Mouse (Mus musculus) kidney, adult 9 months (tissue): ENCODE measurements around the gene Syn3.
A peak's percentile ranks its signal among the peaks of the same experiment; 100 is the strongest.

Source experiments
- DNase-seq: peaks from one replicate; pipeline ENCODE4 v3.0.0; 2022

The Syn3 gene

DNA sequence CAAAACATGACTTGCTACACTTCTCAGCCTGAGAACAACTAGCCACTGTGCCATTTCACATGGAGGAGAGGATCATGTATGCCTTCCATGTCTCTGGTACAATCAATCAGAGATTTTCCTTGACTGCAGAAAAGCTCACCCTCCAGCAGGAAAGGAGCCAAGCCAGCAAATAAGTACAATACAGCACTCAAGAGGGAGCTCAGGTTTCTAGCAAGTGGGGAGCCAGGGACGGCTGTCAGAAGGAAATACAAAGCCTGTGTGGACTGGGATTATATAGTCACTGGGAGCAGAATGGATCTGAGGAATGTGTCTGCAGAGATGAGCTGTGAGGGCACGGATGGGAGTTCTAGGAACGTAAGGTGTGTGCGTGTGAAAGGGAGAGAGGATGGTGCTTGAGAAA is 304.0 kb downstream of the Syn3 start:
- no peak for DNase-seq

DNA sequence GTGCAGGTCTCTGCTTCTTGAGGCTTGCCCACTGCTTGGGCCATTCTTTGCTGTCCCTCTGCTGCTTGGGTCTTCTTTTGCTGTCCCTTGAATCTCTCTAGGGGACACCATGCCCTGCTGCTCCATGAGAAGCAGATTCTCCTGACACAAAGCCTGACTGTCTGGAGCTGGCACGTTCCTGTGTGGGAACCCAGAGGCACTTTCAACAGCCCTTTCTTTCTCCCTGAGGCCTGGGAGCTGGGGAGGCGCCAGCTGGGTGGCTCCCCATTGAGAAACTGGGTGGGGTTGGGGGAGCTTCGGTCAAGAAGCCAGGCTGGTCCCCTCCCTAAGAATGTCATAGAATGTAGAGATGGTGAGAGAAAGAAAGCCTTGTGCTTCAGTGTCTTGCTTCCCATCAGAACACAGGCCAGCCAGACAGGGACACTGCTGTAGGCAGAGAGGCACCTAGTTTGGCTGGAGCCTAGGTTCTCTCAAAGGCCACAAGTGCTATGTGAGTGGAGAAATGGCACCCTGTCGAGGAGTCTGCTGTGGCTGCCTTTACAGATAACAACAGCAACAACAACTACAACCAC is 304.7 kb downstream of the Syn3 start:
- DNase-seq, result no peak

DNA sequence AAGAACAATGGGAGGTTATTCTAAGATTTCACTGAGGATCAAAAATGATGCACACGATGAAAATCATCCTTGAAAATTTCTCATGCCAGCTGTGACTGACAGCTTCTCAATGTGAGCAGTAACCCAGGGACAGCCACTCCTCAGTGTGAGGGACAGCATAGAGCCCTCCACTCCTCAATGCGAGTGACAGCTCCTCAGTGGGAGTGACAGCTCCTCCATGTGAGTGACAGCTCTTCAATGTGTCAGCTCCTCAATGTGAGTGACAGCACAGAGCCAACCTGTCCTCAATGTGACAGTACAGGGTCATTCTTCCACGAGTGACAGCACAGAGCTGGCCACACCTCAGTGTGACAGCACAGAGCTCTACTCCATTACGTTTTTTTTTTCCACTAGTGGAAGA is 310.1 kb downstream of the Syn3 start:
- DNase-seq, result no peak

DNA sequence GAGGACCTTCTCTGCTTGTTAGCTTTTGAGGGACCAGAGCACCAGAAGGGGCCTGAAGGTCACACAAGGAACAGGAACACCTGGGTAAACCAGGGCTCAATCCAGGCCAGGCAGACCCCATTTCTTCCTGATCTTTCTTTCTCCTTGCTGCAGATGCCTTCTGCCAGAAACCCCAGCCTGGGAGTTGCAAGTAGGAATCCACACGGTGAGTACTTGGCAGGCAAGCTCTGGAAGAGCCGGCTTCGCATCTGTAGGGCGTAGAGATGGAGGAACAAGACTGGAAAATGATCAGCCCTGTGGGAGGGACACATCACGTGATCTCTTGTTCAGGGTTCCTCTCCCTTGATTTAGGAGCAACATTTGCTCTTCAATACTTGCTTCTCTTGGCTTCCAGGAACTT is 310.8 kb downstream of the Syn3 start:
- no peak for DNase-seq

GRCm38 (mm10) chr10:86183148-86183885 is 315.4 kb downstream of the Syn3 start:
- DNase-seq, result peak; percentile 48

DNA sequence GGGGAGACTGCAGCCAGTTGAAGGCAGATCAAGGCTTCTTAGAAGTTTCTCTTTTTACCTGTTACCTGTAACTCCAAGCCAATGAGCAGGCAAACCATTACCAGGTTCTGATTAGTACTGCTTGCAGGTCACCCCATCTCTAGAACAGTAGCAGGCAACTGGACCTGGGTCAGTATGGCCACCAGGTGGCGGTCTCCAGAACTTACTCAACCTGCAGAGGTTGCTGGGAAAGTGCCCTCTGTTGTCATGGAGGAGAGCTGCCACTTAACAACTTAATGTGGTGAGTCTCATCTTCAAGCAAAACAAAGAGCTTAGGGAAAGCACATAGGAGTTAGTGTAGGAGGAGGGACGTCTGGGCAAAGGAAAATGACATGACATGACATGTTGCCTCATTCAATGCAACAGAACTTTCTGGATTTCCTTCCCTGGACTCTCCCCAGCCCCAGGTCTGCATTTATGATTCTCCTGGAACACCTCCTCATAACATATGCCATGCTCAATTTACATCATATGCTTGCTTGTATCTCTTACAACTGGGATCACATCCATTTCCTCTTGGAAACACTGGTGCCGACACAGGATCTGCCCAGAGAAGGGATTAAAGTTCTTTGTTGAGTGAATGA is 316.4 kb downstream of the Syn3 start:
- DNase-seq, result peak; percentile 84

GRCm38 (mm10) chr10:86176411-86176810 is 322.3 kb downstream of the Syn3 start:
- no peak for DNase-seq

DNA sequence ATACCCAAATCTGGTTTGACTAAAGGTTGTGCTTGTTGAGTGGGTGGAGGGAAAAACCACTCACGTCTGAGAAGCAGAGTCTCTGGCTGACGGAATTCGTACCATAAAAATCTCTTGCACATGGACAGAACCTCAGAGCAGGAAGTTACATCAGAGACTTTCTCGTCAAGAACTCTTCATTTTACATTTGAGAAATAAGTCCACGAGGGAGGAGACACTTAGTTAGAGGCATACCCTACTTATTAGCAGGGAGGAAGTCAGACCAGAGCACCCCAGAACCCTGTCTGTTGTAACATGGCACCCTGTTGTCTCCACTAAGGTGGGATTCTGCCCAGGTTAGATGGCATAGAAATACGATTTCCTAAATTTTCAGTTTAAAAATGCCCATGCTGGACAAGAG is 324.7 kb downstream of the Syn3 start:
- no peak for DNase-seq

DNA sequence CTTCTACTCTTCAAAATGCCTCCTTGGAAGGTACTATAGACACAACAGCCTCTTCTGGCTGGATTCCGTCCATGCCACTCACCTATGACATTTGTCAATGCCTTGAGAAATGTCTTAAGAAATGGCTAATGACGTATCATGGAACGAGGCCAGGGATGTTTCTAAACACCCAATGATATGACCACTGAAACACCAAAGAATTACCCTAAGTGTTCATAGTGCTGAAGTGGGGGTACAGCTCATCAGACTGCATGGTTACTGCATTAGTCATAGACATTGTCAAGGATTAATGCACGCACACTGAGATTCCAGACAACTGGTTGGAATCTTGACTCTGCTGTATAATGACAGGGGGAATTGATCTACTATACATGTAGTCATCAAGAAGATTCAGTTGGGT is 325.4 kb downstream of the Syn3 start:
- DNase-seq, result no peak

DNA sequence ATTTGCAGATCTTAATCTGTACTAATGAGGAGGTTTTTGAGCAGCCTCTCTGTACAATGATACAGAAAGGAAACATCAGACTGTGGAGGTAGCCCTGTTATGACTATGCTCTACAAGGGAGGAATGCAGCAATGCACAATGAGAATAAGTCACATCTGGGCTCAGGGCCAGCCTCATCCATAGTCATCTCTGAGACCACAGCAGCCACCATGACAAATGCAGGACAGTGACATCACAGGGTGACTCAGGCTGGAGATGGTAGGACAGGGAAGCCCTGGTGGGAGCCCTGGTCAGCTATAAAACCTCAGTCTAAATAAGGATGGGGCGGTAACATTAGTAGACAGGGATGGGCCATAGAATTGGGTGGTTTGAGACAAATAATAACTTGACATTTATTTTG is 327.4 kb downstream of the Syn3 start:
- no peak for DNase-seq

- no peak for DNase-seq
Measured at GRCm38 (mm10) chr10:86168084-86168483, 330.6 kb downstream of the Syn3 start.

DNA sequence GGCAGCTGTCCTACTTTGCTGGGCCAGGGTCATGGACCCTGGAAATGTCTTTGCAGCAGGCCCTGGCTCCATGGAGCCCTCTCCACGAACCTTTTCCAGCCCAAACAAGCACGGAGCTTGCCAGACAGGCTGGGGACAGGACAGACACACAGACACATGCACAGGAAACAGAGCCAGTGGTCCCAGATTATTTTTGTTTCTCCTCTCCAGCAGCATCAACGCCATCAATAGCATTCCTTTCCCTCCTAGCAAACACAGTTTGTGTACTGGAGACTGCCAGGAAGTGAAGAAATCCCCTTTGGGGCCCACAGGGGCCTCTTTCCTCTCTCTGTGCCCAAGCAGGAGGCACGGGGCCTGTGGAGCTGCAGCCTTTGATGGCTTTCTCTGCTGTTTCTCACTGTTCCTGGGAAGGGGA is 331.8 kb downstream of the Syn3 start:
- no peak for DNase-seq

DNA sequence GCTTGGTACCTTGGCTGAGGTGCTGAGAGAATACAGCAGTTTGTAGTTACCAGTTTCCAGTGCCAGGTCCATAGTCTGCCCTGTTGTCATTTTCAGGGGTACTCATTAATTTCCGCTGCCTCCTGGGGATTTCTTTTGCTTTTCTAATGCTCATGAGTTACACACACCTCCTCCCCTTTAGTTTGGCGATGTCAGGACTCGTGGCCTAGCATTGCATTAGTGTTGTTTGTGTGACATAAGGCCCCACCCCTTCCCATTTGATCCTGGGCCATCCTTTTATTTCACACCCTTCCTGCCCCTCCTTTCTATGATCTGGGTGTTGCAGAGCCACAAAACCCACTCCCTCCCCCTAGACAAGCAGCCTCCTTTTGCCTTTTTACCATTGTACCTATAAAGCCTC is 334.6 kb downstream of the Syn3 start:
- DNase-seq, result peak; percentile 79

GRCm38 (mm10) chr10:86161783-86162271 is 336.9 kb downstream of the Syn3 start:
- DNase-seq, result peak; percentile 66

- peak; percentile 69 for DNase-seq
Measured at GRCm38 (mm10) chr10:86158198-86158899, 340.3 kb downstream of the Syn3 start.

DNA sequence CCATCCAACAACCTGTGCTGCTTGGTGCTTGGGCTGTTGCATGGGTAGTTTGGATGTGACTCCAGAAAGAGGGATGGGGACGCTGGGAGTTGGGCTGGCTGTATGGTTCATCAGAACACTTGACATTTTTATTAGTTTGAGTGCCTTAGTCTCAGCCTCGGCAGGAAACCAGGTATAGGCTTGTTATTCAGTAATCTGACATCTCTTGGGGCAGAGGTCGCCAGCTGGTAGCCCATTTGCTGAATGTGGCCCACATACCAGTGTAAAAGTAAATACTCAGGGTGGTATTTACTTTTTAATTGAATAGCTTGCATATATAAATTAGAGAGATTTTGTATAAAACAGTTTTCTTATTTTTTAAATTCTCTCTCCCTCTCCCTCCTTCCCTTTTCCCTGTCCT is 343.4 kb downstream of the Syn3 start:
- DNase-seq, result peak; percentile 56

- DNase-seq, result peak; percentile 79
Measured at GRCm38 (mm10) chr10:86153221-86153620, 345.5 kb downstream of the Syn3 start.

DNA sequence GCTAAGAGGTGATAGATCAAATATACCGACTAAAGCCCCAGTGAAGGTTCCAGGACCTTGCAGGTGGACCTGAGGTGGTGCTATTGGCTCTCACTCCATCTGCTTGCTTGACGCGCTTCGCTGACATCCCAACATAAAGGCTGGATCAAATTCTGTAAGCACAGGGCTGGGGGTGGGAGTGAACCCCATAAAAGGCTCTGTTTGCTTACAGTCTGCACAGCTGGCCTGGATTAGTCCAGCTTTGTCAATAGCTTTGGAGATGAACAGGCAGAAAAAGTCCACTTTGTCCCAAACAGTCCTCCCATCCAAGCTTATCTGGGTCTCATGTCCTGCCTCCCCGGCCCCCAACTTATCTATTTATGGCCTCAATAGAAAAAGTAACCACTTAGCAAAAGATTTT is 347.3 kb downstream of the Syn3 start:
- no peak for DNase-seq

DNA sequence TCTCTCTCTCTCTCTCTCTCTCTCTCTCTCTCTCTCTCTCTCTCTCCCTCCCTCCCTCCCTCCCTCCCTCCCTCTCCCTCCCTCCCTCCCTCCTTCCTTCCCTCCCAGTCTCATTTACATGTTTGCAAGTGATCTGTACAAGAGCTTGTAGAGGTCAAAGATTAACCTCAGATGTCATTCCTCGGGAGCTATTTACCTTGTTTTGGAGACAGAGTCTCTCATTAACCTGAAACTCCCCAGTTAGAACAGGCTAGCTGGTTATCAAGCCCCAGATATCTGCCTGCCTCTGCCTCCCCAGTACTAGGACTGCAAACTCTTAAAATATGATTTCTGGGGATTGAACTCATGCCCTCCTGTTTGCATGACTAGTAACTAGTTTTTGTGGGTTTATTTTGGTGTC is 348.6 kb downstream of the Syn3 start:
- DNase-seq, result peak; percentile 85

DNA sequence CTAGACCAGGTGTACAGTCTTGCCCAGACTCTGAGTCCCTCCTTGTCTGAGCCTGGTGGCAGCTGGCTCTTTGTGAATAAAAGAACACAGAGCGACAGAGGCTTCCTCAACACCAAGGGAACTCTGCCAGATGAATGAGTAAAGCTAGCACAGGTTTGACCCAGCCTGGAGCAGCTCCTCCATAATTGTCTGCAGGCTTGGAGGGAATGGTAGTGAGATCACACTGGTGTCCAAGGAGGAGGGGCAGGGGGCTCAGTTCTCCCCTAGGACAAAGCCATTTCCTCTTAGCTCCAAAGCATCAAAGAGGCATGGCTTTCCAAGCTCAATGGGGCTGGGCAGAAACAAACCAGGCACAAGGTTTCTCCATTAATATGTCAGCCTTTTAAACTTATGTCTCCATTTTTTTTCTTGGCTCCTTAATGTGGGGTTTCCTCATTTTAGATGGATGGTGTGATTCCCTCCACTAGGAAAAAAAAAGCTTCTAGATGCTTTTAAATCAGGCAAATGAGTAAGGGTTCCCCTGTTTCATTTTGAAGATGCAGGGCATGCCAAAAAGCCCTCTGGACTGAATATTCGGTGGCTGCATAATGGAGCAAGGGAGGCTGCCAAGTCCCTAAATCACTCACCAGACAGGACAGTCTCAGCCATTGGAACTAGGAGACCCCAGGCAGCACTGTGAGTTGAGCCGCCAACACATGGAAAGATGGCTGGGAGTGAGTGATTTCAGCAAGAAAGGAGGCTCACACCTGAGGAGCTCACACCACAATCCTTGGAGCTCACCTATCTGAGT is 349.5 kb downstream of the Syn3 start:
- DNase-seq, result peak; percentile 57

- DNase-seq, result peak; percentile 73
Measured at GRCm38 (mm10) chr10:86139061-86139681, 359.5 kb downstream of the Syn3 start.

GRCm38 (mm10) chr10:86137589-86138173 is 361.0 kb downstream of the Syn3 start:
- DNase-seq, result no peak
